In the genomic region with DNA sequence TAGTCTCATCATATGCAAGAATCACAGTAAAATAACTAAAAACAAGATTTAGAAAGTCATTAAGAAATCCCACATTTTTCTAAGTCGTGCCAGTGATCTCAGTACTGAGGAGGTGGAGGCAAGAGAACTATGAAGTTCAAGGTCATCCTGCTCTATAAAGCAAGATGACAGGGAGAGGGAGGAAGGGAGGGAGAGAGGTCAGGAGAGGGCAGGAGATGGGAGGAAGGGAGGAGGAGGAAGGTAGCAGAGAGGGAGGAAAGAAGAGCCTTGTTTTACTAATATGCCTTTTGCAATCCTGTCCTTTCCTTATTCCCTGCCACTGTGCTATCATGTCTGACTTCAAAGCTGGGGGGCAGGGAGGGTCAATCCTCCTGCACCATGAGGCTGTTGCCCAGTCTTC, we compare ENCODE assay signal across 23 mouse cellular contexts.
"Had no signal": no experiment of that assay in that cellular context is flagged by ENCODE, and none has a peak within 500 bp of the region (broad histone marks: within the 10 kb centered on the region; RNA-seq: fewer than 3 reads in every experiment).

No protein-coding gene starts in this region.

- H3K9me3 ChIP-seq: limb, embryonic 10.5 days; limb, embryonic 13.5 days; liver, embryonic 12.5 days; liver, embryonic 15.5 days; lung, embryonic 15.5 days; midbrain, embryonic 10.5 days; midbrain, embryonic 13.5 days; neural tube, embryonic 13.5 days; stomach, embryonic 15.5 days had no signal

- H3K4me3 ChIP-seq: layer of hippocampus, adult 2 months; limb, embryonic 10.5 days; limb, embryonic 13.5 days; liver, embryonic 12.5 days; liver, embryonic 15.5 days; lung, embryonic 15.5 days; megakaryocyte, embryonic 14.5 days; midbrain, embryonic 10.5 days; midbrain, embryonic 13.5 days; myocyte; neural tube, embryonic 13.5 days; stomach, embryonic 15.5 days had no signal

- H3K4me2 ChIP-seq: limb, embryonic 13.5 days; liver, embryonic 12.5 days; liver, embryonic 15.5 days; lung, embryonic 15.5 days; midbrain, embryonic 13.5 days; neural tube, embryonic 13.5 days; stomach, embryonic 15.5 days had no signal

- ATAC-seq: liver, embryonic 12.5 days; midbrain, embryonic 13.5 days; midbrain, embryonic 16.5 days had no signal

- H3K27me3 ChIP-seq: limb, embryonic 13.5 days; liver, embryonic 12.5 days; liver, embryonic 15.5 days; lung, embryonic 15.5 days; midbrain, embryonic 13.5 days; neural tube, embryonic 13.5 days; stomach, embryonic 15.5 days had no signal

- H3K36me3 ChIP-seq: limb, embryonic 10.5 days; limb, embryonic 13.5 days; liver, embryonic 12.5 days; liver, embryonic 15.5 days; lung, embryonic 15.5 days; midbrain, embryonic 10.5 days; midbrain, embryonic 13.5 days; neural tube, embryonic 13.5 days; stomach, embryonic 15.5 days had no signal

- H3K27ac ChIP-seq: layer of hippocampus, adult 2 months; limb, embryonic 10.5 days; limb, embryonic 13.5 days; liver, embryonic 12.5 days; liver, embryonic 15.5 days; lung, embryonic 15.5 days; midbrain, embryonic 10.5 days; midbrain, embryonic 13.5 days; neural tube, embryonic 13.5 days; stomach, embryonic 15.5 days had no signal

- DNase-seq: kidney, adult 11 months; kidney, postnatal 14 days; layer of hippocampus, adult 9-11 months; liver; lung, adult 18-20 months; lung, postnatal 36 days; retina, postnatal 1 day; right cerebral cortex, postnatal 25 days; spleen, adult 18-20 months; thymus, postnatal 25 days had no signal

- H3K9ac ChIP-seq: limb, embryonic 13.5 days; liver, embryonic 12.5 days; liver, embryonic 15.5 days; lung, embryonic 15.5 days; midbrain, embryonic 13.5 days; neural tube, embryonic 13.5 days; stomach, embryonic 15.5 days had no signal

- H3K4me1 ChIP-seq: limb, embryonic 13.5 days; liver, embryonic 12.5 days; liver, embryonic 15.5 days; lung, embryonic 15.5 days; midbrain, embryonic 10.5 days; midbrain, embryonic 13.5 days; neural tube, embryonic 13.5 days; stomach, embryonic 15.5 days had no signal
